Mouse (Mus musculus): ENCODE results near the gene Galnt2. TPM values are rescaled to one million over a fixed set of nuclear protein-coding genes. Genes with fewer than 3 reads are reported as not detected.

The Galnt2 gene
- polyA plus RNA-seq, 1 experiment from 2014 or later, result 67.2 TPM

- H3K36me3 ChIP-seq (ENCODE audit: insufficient read depth), result no peaks in the 10 kb centered on the region
- H3K9me3 ChIP-seq (ENCODE audit: low read depth, low read length), result no peaks in the 10 kb centered on the region
- no peak overlapping the region for H3K27ac ChIP-seq (ENCODE audit: low read depth)
- ATAC-seq (ENCODE audit: insufficient read depth) (no peak), DNase-seq (no peak)
- H3K4me2 ChIP-seq, result no peak overlapping the region
- WGBS, result 66% methylated on average over 11 of the region's 11 CpGs
- H3K4me1 ChIP-seq (ENCODE audit: insufficient read depth), result peaks cover 21% of the 10 kb centered on the region
- H3K9ac ChIP-seq, result no peak overlapping the region
- TF ChIP-seq CTCF (IDR thresholded peaks at IDR 0.05; ENCODE audit: low read depth), result no peak
- H3K27me3 ChIP-seq (ENCODE audit: insufficient read depth, low read length), result no peaks in the 10 kb centered on the region
- H3K4me3 ChIP-seq (ENCODE audit: low read depth, low read length), result no peak overlapping the region
Measured at GRCm38 (mm10) chr8:124281700-124282541, 50.7 kb downstream of the Galnt2 start.

DNA sequence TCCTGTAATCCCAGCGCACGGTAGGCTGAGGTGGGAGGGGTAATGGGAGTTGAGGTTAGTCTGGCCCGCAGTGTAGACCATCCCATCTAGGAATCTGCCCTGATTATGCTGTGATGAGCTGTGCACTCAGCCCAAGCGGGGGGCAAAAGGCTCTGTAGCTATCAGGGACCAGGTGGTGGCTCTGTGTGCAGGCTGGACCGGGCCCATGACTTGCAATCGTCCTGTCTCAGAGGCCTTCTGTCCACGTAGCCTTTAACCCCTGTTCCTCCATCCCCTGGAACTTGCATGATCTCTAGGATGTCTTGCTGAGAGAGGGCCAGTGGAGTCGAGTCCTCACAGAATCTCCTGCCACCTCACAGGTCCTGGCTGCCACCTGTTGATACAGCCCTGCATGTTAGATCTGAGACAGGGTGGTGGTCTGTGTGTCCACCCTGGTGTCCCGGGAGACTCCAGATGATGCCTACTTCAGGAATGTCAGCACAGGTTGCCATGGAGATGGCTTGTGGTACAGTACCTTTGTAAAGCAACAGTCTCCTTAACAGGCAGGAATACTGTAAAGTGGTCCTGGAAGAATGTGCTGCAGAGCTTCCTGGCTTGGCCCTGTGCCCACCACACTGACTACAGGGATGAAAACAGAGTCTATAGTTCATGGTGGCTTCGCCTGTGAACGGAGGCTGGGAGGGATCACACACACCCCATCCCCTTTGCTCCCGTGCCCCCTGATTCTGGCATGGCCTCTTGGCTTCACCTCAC lies 51.9 kb downstream of the Galnt2 start:
- DNase-seq, result peak; percentile 69

GRCm38 (mm10) chr8:124283644-124284332 lies 52.6 kb downstream of the Galnt2 start:
- H3K36me3 ChIP-seq (ENCODE audit: insufficient read depth), result no peaks in the 10 kb centered on the region
- no peaks in the 10 kb centered on the region for H3K27me3 ChIP-seq (ENCODE audit: insufficient read depth, low read length)
- TF ChIP-seq CTCF (IDR thresholded peaks at IDR 0.05; ENCODE audit: low read depth), result no peak
- no peaks in the 10 kb centered on the region for H3K9me3 ChIP-seq (ENCODE audit: low read depth, low read length)
- ATAC-seq (ENCODE audit: insufficient read depth) (no peak), DNase-seq (no peak)
- 58% methylated on average over 11 of the region's 11 CpGs for WGBS
- H3K4me1 ChIP-seq (ENCODE audit: insufficient read depth), result peaks cover 14% of the 10 kb centered on the region
- H3K4me2 ChIP-seq, result no peak overlapping the region
- H3K27ac ChIP-seq (ENCODE audit: low read depth), result no peak overlapping the region
- no peak overlapping the region for H3K4me3 ChIP-seq (ENCODE audit: low read depth, low read length)
- no peak overlapping the region for H3K9ac ChIP-seq

More for the DNA sequence above, 51.9 kb downstream of the Galnt2 start:
- no peak overlapping the region for H3K27ac ChIP-seq (ENCODE audit: low read depth)
- H3K36me3 ChIP-seq (ENCODE audit: insufficient read depth), result no peaks in the 10 kb centered on the region
- no peaks in the 10 kb centered on the region for H3K27me3 ChIP-seq (ENCODE audit: insufficient read depth, low read length)
- no peaks in the 10 kb centered on the region for H3K9me3 ChIP-seq (ENCODE audit: low read depth, low read length)
- WGBS, result 66% methylated on average over 12 of the region's 12 CpGs
- H3K4me3 ChIP-seq (ENCODE audit: low read depth, low read length), result no peak overlapping the region
- no peak for ATAC-seq (ENCODE audit: insufficient read depth)
- no peak for TF ChIP-seq CTCF (IDR thresholded peaks at IDR 0.05; ENCODE audit: low read depth)
- no peak overlapping the region; the same call in 1 of the 2 replicates for H3K9ac ChIP-seq
- H3K4me2 ChIP-seq, result no peak overlapping the region
- peaks cover 21% of the 10 kb centered on the region for H3K4me1 ChIP-seq (ENCODE audit: insufficient read depth)

DNA sequence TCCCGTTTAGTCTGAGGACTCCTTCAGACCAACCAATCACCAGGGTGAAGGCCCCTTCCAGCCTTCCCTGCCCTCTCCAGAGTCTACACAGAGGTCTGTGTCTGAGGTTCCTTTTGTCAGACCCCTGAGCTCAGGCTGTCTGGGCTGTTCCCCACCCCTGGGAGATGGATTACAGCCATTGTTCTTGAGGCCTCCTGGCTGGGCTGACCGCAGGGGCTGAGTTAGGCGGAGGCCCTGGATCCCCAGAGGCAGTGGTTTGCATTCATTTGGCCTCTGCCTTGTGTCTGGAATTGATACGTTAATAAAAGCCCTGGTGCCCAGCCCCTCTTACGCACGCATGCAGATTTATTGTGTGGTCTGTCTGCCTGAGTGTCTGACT lies 53.1 kb downstream of the Galnt2 start:
- TF ChIP-seq CTCF (IDR thresholded peaks at IDR 0.05; ENCODE audit: low read depth), result no peak
- H3K4me2 ChIP-seq, result no peak overlapping the region
- H3K36me3 ChIP-seq (ENCODE audit: insufficient read depth), result no peaks in the 10 kb centered on the region
- H3K9ac ChIP-seq, result no peak overlapping the region
- DNase-seq (no peak), ATAC-seq (ENCODE audit: insufficient read depth) (no peak; the same call in 1 of the 2 replicates)
- 41% methylated on average over 6 of the region's 6 CpGs for WGBS
- no peak overlapping the region for H3K27ac ChIP-seq (ENCODE audit: low read depth)
- H3K4me3 ChIP-seq (ENCODE audit: low read depth, low read length), result no peak overlapping the region
- H3K9me3 ChIP-seq (ENCODE audit: low read depth, low read length), result no peaks in the 10 kb centered on the region
- H3K4me1 ChIP-seq (ENCODE audit: insufficient read depth), result peaks cover 14% of the 10 kb centered on the region
- H3K27me3 ChIP-seq (ENCODE audit: insufficient read depth, low read length), result no peaks in the 10 kb centered on the region

GRCm38 (mm10) chr8:124284984-124285576 lies 53.9 kb downstream of the Galnt2 start:
- Histone ChIP-seq H3K36me3 (ENCODE audit: insufficient read depth) (no peaks in the 10 kb centered on the region), H3K27me3 (ENCODE audit: insufficient read depth, low read length) (no peaks in the 10 kb centered on the region), H3K27ac (ENCODE audit: low read depth) (no peak overlapping the region), H3K4me2 (no peak overlapping the region), H3K4me1 (ENCODE audit: insufficient read depth) (peaks cover 14% of the 10 kb centered on the region), H3K9ac (no peak overlapping the region), H3K4me3 (ENCODE audit: low read depth, low read length) (no peak overlapping the region), H3K9me3 (ENCODE audit: low read depth, low read length) (no peaks in the 10 kb centered on the region)
- ATAC-seq (ENCODE audit: insufficient read depth), result no peak
- TF ChIP-seq CTCF (IDR thresholded peaks at IDR 0.05; ENCODE audit: low read depth), result no peak
- WGBS, result 41% methylated on average over 9 of the region's 9 CpGs
- no peak for DNase-seq

DNA sequence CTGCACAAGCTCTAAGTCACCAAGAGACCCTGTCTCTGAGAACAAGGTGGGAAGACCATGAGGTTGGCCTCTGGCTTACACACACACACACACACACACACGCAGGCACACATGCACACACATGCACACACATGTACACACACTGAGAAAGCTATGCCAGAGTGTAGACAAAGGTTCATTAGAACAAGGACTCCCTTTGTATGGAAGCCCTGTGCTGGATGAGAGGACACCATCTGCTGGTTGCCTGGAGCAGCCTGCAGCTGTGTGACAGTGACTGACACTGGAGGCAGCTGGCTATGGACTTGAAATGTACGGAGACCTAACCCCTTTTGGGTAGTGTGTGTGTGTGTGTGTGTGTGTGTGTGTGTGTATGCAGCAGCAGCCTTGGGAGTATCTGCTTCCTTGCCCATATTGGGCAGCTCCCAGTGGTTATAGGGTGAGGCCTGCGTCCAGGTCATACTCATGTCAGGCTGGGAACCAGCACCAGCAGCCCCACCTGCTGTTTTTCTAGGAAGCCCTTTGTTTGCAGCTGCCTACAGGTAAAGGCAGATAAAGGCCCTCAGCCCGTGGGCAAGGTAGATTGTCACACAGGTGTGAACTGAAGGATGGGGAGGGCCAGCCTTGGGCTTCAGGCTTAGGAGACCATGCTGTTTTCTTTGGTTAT lies 55.4 kb downstream of the Galnt2 start:
- Histone ChIP-seq H3K4me3 (ENCODE audit: low read depth, low read length) (no peak overlapping the region), H3K4me2 (no peak overlapping the region), H3K9me3 (ENCODE audit: low read depth, low read length) (no peaks in the 10 kb centered on the region), H3K27ac (ENCODE audit: low read depth) (no peak overlapping the region), H3K9ac (no peak overlapping the region), H3K36me3 (ENCODE audit: insufficient read depth) (no peaks in the 10 kb centered on the region), H3K27me3 (ENCODE audit: insufficient read depth, low read length) (no peaks in the 10 kb centered on the region), H3K4me1 (ENCODE audit: insufficient read depth) (peaks cover 14% of the 10 kb centered on the region)
- peak; percentile 50 for TF ChIP-seq CTCF (IDR thresholded peaks at IDR 0.05; ENCODE audit: low read depth)
- 55% methylated on average over 4 of the region's 4 CpGs for WGBS
- ATAC-seq (ENCODE audit: insufficient read depth) (no peak), DNase-seq (peak; percentile 37)
